In genomic region chr13:44786291-44786690, GRCm38 (mm10) we compare ENCODE assay signal across 9 mouse cellular contexts. TPM values are rescaled to one million over a fixed set of nuclear protein-coding genes. Genes with fewer than 3 reads are reported as not detected.
DNase-seq lines count a peak whose midpoint lies in the region; ATAC-seq and TF ChIP-seq lines count a peak whose summit lies in the region.
"Had no signal": no experiment of that assay in that cellular context is flagged by ENCODE, and none has a peak within 500 bp of the region (broad histone marks: within the 10 kb centered on the region; RNA-seq: fewer than 3 reads in every experiment).

No protein-coding gene starts in this region.

- no peak overlapping the region for H3K4me3 ChIP-seq in liver, embryonic 11.5 days (ENCODE audit: low read depth, low read length)
- no peak overlapping the region for H3K4me3 ChIP-seq in hindbrain, embryonic 14.5 days (replicated peaks; ENCODE audit: low read length)
- no peak overlapping the region for H3K4me3 ChIP-seq in midbrain, postnatal 0 days (ENCODE audit: low read depth, low read length)
- H3K4me3 ChIP-seq: embryonic facial prominence, embryonic 12.5 days had no signal

- no peak for ATAC-seq in liver, embryonic 11.5 days (replicated peaks; ENCODE audit: low FRiP score)
- ATAC-seq in hindbrain, embryonic 14.5 days (ENCODE audit: low FRiP score), result no peak
- ATAC-seq in midbrain, postnatal 0 days (ENCODE audit: low FRiP score), result peak; percentile 41; the same call in 1 of the 2 replicates

- H3K27ac ChIP-seq in liver, embryonic 11.5 days (ENCODE audit: low read depth, low read length), result no peak overlapping the region
- 0 out of 2 replicates have a peak overlapping the region, but pooled peaks have one; percentile 14 for H3K27ac ChIP-seq in hindbrain, embryonic 14.5 days
- H3K27ac ChIP-seq in midbrain, postnatal 0 days (ENCODE audit: low read depth, low read length), result no peak overlapping the region
- H3K27ac ChIP-seq: embryonic facial prominence, embryonic 12.5 days had no signal

- H3K9ac ChIP-seq in liver, embryonic 11.5 days (ENCODE audit: low read depth, low read length), result no peak overlapping the region
- no peak overlapping the region for H3K9ac ChIP-seq in hindbrain, embryonic 14.5 days
- H3K9ac ChIP-seq in midbrain, postnatal 0 days (replicated peaks; ENCODE audit: low read length, poor library complexity, severe bottlenecking), result no peak overlapping the region
- H3K9ac ChIP-seq: embryonic facial prominence, embryonic 12.5 days had no signal

- peak; percentile 17 for DNase-seq in liver
- no peak for DNase-seq in liver, embryonic 11.5 days (ENCODE audit: low spot score)
- peak; percentile 25 for DNase-seq in T-cell, adult 2 months (ENCODE audit: low spot score)
- peak; percentile 80 for DNase-seq in embryo, embryonic 11 days
- DNase-seq in hindbrain, embryonic 14.5 days (ENCODE audit: low spot score), result peak; percentile 76
- peak; percentile 41 to 64 for DNase-seq in left cerebral cortex, postnatal 25 days (ENCODE audit: low spot score in 2 of 2)
- peak; percentile 87 for DNase-seq in midbrain, postnatal 0 days (ENCODE audit: low spot score)
- peak; percentile 42 for DNase-seq in testis, postnatal 10 days (ENCODE audit: low spot score)

- TF ChIP-seq CTCF in midbrain, postnatal 0 days (IDR thresholded peaks at IDR 0.05), result peak; percentile 89

- H3K4me1 ChIP-seq in liver, embryonic 11.5 days (replicated peaks; ENCODE audit: control insufficient read depth, insufficient read depth, low read length), result no peaks in the 10 kb centered on the region
- H3K4me1 ChIP-seq in hindbrain, embryonic 14.5 days (replicated peaks; ENCODE audit: control insufficient read depth, insufficient read depth, low read length), result 0 out of 2 replicates have a peak, but pooled peaks cover 4% of the 10 kb centered on the region
- no peaks in the 10 kb centered on the region for H3K4me1 ChIP-seq in midbrain, postnatal 0 days (ENCODE audit: insufficient read depth, low read length)

- H3K4me2 ChIP-seq in liver, embryonic 11.5 days, result no peak overlapping the region
- H3K4me2 ChIP-seq in hindbrain, embryonic 14.5 days (replicated peaks), result no peak overlapping the region
- H3K4me2 ChIP-seq in midbrain, postnatal 0 days (ENCODE audit: low read depth, low read length, poor library complexity, severe bottlenecking), result no peak overlapping the region
- H3K4me2 ChIP-seq: embryonic facial prominence, embryonic 12.5 days had no signal

- H3K9me3 ChIP-seq in liver, embryonic 11.5 days (ENCODE audit: control insufficient read depth, low read length), result no peaks in the 10 kb centered on the region
- no peaks in the 10 kb centered on the region for H3K9me3 ChIP-seq in hindbrain, embryonic 14.5 days (ENCODE audit: control insufficient read depth, low read length)
- H3K9me3 ChIP-seq in midbrain, postnatal 0 days (ENCODE audit: low read length), result no peaks in the 10 kb centered on the region
- H3K9me3 ChIP-seq: embryonic facial prominence, embryonic 12.5 days had no signal

- 44% methylated on average over 4 of the region's 4 CpGs for WGBS in liver, embryonic 11.5 days
- 23% methylated on average over 4 of the region's 4 CpGs for WGBS in hindbrain, embryonic 14.5 days
- WGBS in midbrain, postnatal 0 days, result 24% methylated on average over 4 of the region's 4 CpGs

- H3K36me3 ChIP-seq in liver, embryonic 11.5 days (ENCODE audit: control insufficient read depth, insufficient read depth, low read length), result no peaks in the 10 kb centered on the region
- no peaks in the 10 kb centered on the region for H3K36me3 ChIP-seq in hindbrain, embryonic 14.5 days (replicated peaks; ENCODE audit: control insufficient read depth, insufficient read depth)
- H3K36me3 ChIP-seq in midbrain, postnatal 0 days (ENCODE audit: insufficient read depth, low read length), result no peaks in the 10 kb centered on the region
- H3K36me3 ChIP-seq: embryonic facial prominence, embryonic 12.5 days had no signal

- intact Hi-C loops in left cerebral cortex, postnatal 25 days (cut with DNase I), result loop anchor here (5.0 kb wide), 1 partner anchor 54 kb away; no protein-coding TSS in a partner anchor

- H3K27me3 ChIP-seq in liver, embryonic 11.5 days (replicated peaks; ENCODE audit: control insufficient read depth, insufficient read depth, low read length), result no peaks in the 10 kb centered on the region
- no peaks in the 10 kb centered on the region for H3K27me3 ChIP-seq in hindbrain, embryonic 14.5 days (ENCODE audit: control insufficient read depth, insufficient read depth, low read length)
- no peaks in the 10 kb centered on the region for H3K27me3 ChIP-seq in midbrain, postnatal 0 days (ENCODE audit: insufficient read depth, low read length)
- H3K27me3 ChIP-seq: embryonic facial prominence, embryonic 12.5 days had no signal

RNA-seq across cellular contexts. Expression of gene Jarid2, which starts 57.0 kb away (rescaled TPM):
- polyA plus RNA-seq in liver, embryonic 11.5 days (2014; fragmentation: Nextera tagmentation; extraction: Ambion mirVana), result 19.2 and 19.6 TPM in 2 replicates
- polyA plus RNA-seq in hindbrain, embryonic 14.5 days (2014; fragmentation: Nextera tagmentation; extraction: Ambion mirVana), result 24.4 and 27.2 TPM in 2 replicates
- total RNA-seq in left cerebral cortex, postnatal 25 days (2021), result 10 to 100 TPM; 34.4 to 35.7 TPM
- total RNA-seq in midbrain, postnatal 0 days (2014; rRNA removed), result 18.0 and 27.6 TPM in 2 replicates
- 16.4 and 19.3 TPM in 2 replicates for polyA plus RNA-seq in midbrain, postnatal 0 days (2015; fragmentation: Nextera tagmentation; extraction: Ambion mirVana)
